Mouse (Mus musculus) 416B (cell line): Measurements from ENCODE around the gene Il21r.

Source experiments
- DNase-seq: peaks from one replicate; pipeline ENCODE4 v3.0.0; 2011; ENCODE audit warnings: low read depth

The Il21r gene

GRCm38 (mm10) chr7:125603185-125603631 lies at the start of gene Il21r:
Gene Il21r, plus strand, starts transcription at chr7:125603429.
- peak; percentile 87 for DNase-seq

DNA sequence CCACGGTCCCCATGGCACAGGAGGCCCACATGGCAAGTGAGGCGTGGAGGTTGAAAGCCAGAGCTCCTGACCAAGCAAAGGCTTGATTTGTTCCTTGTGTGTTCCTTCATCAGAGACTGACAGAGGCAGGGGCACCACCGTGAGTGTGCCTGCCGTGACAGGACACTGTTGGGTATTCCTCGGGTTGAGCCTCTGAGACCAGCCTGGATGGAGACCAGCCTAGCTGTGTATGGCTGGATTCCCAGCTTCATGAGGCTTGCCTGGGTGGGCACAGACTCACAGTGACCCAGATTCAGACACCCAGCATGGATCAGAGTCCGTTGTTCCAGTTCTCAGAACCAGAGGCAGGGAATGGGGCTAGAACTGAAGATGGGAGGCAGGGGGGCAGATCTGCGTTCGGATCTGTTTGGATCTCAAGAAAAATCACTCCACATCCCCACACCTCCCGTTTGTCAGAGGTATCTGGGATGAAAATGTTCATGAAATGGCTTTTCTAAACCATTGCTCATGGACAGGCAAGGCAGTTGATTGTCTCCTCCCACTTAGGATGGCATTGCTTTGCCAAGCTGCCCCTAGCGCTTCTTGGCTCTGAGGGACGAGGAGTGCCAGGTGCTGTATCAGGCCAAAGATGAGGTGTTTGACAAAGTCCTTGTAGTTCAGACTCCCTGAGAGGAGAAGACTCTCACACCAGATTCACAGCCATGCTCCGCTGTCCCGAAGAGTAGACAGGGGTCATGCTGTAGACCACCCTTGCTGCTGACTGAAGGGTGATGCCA lies 49.4 kb upstream of the Il21r start:
- no peak for DNase-seq

DNA sequence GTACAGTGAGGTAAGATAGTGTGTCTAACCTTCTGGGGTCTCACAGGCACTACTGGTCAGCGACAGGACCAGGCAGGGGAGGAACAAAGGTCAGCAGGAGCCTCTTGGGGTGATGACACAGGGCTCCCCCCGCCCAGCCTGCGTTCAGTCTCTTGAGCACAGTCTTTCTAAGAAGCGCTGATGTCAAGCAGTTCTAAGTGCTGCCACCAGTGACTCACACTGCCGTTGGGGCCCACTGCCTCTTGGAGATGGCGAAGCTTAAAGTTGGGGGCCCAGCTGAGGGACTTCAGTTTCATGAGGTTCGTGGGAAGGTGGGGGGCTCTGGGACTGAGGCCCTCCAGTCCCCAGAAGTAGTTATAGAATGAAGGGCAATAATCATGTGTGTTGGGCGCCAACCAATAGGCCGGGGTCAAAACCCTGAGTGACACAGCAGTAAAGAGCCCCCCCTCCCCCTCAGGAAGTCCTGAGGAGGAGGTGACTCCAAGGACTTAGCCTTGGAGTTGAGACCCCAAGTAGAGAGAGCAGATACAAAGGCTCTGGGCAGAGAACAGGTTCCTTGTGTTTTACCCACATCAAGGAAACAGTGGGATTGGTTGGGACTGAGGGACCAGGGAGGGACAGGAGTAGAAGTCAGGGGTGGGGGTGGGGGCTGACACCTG lies 48.6 kb upstream of the Il21r start:
- DNase-seq: peak; percentile 65

GRCm38 (mm10) chr7:125555351-125555872 lies 47.8 kb upstream of the Il21r start:
- peak; percentile 90 for DNase-seq

GRCm38 (mm10) chr7:125556096-125556495 lies 47.1 kb upstream of the Il21r start:
- DNase-seq: peak; percentile 69

GRCm38 (mm10) chr7:125556865-125557264 lies 46.4 kb upstream of the Il21r start:
- DNase-seq: no peak

GRCm38 (mm10) chr7:125558401-125558945 lies 44.8 kb upstream of the Il21r start:
- DNase-seq: no peak

DNA sequence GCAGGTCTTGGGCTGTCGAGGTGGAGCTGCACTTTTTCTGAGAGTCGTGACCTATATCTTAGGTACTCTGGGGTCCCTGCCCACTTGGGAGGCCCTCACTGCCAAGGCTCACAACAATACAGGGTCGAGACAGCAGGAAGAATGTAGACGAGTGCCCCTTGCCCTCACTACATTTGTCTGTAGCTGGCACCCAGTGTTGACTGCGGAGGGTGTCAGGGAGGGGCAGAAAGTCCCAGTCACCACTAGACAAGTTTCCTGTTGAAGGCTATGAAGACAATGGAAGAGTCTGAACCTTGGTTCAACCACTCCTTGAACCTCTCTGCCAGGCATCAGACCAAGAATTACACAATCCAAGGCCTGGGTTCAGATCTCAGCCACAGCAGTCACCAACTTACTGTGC lies 44.2 kb upstream of the Il21r start:
- DNase-seq: no peak

DNA sequence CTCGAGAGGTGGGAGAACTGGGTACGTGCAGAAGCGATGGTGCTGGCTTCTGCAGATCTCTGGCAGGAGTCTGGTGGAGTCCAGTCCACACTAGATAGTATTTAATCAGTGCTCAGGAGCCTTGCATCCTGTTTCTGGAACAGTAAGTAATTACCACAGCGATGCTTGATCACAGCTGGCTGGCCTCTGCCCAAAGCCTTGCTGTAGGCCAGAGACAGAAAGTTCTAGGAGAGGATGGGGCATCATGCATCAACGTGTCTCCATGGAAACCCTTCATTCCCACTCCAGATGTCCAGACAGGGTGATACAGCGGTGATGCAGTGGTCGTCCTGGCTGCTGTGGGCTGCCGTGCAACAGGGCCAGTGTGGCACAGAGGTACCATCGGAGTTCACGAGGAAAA lies 43.7 kb upstream of the Il21r start:
- DNase-seq: no peak

GRCm38 (mm10) chr7:125560146-125560785 lies 43.0 kb upstream of the Il21r start:
- no peak for DNase-seq

DNA sequence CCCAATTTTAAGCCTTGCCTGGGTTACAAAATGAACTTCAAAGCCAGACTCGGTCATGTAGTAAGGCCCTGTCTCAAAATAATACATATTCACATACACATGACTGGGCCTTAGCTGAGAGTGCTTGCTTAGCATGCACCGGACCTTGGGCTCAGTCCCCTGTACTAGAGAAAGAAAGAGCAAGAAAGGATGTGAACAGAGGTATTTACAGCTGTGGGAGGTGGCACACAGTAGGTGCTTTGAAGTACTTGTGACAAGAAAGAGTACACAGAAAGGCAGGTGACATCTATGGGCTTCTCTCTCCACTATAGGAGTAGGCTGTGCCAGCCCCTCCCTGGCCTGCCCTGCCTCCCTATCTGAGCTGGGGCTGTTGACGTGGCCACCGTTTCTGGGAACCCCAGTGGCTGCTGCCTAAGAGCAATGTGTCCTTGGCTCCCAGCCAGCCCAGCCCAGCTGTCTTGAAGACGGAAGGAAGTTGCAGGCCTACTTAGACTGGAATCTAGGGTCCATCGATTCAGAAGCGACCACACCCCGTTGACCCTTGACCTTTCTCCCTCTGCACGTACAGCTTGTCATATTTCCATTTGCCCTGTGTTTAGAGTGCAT lies 42.0 kb upstream of the Il21r start:
- peak; percentile 94 for DNase-seq

- DNase-seq: no peak
These were observed 40.8 kb upstream of the Il21r start for GRCm38 (mm10) chr7:125562413-125562812.

DNA sequence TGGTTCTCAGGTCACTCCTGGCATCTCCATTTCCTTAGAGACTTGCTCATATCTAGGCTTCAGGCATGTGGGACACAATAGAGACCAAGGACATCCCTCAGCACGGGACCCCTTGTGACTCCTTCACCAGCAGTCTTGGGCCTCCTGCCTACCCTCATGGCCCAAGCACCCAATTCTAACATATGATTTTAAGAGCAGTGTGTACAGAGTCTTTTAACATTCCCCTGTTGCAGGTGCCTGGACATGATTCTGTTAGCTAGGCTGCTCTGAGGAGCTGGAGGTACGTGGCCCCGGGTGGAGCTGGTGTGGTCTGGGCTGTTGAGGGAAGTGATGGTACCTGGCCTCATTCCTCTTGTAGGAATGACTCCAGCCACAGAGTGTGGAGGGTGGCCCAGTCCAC lies 40.1 kb upstream of the Il21r start:
- DNase-seq: no peak

DNA sequence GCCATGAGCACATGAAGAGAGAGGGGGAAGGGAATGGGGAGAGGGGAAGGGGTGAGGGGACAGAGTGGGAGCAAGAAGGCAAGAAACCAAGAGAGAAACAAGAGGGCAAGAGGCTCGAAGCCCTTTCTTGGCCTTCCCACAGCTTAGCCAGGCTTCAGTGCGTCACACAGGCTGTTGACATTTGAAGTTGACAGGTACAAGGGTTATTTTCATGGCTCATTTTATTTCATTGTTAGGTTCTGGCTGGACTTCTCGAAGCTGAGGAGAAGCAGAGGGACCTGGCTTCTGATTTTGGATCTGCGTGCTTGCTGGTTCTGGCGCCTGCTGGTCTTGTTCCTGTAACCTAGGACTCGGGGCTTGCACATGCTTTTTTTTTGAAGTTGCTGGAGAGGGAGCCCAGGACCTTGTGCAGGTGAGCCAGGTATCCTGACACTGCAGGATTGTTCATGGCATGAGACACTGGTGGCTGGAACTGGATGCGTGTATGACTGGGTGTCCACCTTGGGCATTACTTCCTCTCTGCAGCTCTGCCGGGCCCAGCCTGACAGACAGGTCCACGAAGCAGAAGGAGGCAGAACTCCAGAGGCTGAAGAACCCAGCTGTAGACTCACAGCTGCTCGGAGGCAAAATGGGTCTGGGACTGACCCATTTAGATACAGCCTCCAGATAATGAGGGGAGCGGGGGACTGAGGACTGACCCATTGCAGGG lies 38.8 kb upstream of the Il21r start:
- DNase-seq: no peak

DNA sequence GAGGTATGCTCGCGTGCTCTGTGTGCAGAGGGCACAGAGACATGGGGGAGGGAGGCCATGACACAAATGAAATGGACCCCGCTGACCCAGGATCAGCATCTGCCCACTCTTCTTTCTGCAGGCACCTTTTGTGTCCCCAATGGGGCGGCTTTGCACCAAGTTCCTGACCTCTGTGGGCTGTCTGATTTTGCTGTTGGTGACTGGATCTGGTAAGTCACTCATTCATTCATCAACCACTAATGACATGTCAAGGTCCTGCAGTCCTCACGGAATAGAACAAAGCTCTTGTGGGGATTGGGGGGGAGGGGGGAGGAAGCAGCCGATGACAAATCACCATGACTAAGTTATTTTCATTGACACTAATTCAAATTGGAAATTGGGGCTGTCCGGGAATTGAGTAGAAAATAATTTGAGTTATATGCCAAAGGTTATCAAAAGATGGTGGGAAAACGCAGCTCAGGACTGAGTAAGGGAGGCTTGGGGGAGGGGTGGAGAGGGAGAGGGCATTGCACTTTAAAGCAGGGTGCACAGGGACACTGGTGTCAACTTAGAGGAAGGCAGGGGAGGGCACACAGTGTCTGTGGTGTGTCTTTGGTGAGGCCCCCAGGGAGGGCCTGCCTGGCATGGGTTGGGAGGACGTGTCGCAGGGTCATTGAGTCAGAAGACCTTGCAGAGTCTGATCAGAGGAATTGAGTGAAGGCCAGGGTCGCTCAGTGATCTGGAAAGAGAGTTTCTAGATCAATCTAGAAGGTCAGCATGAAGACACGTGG lies 37.5 kb upstream of the Il21r start:
- peak; percentile 87 for DNase-seq

- no peak for DNase-seq
These were observed 36.8 kb upstream of the Il21r start for GRCm38 (mm10) chr7:125566420-125566819.

DNA sequence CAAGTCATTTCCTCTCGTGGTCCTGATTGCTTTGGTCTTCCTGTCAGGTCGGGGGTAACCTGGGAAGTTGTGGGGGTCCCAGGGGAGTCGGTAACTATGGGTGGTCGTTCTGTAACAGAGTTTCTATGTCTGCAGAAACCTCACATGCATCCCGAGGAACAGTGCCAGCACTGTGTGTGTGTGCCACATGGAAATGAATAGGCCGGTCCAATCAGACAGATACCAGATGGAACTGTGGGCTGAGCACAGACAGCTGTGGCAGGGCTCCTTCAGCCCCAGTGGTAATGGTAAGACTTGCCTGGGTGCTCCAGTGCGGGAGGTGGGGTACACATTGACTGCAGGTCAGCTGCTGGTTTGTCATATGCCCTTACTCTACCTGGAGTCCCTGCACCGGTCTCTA lies 34.3 kb upstream of the Il21r start:
- no peak for DNase-seq

DNA sequence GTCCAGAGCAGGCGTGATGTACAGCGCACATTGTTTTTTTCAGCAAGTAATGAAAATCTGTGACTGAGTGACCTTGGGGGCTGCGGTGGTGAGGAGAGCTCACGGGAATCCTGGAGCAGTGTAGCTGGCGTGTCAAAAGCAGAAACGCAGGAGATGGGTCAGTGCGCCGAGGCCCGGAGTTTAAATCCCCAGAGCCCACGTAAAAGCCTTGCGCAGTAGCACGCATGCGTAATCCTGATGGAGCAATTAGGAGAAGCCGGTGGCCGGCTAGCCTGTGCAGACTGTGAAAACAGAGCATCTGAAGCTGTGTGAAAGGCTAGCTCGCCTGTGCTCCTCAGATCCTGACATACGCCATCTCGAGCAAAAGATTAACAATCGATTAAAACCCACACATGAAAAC lies 31.3 kb upstream of the Il21r start:
- no peak for DNase-seq

DNA sequence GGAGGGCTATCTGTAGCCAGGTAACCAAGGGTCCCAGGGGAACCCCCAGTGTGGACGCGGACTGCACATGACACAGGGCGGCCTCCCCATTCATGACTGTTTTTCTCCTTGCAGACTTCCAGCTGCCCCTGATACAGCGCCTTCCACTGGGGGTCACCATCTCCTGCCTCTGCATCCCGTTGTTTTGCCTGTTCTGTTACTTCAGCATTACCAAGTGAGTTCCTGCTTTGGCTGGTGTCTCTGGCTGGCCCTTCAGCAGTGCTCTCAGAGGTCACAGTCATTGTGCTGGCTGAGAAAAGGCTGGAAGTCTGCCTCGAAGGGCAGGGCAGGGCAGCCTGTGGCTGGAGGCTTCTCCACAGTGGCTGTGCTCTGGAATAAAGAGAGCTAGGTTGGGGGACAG lies 30.5 kb upstream of the Il21r start:
- no peak for DNase-seq

DNA sequence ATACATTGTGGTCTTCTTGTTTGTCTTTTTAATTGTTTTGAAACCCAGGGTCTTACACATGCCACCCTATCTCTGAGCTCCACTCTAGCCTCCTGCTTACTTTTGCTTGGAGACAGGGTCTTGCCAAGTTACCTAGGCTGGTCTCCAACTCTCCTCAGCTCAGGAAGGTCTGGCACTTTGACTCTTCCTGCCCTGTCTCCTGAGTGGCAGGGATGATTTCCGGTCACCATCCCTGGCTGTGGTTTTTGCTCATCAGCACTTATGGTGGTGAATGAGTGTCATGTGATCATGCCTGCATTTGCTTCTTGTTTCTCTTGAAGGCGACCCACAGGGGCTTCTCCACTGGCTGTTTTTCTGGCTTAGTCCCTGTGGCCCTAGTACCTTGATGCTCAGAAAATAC lies 29.4 kb upstream of the Il21r start:
- DNase-seq: no peak

DNA sequence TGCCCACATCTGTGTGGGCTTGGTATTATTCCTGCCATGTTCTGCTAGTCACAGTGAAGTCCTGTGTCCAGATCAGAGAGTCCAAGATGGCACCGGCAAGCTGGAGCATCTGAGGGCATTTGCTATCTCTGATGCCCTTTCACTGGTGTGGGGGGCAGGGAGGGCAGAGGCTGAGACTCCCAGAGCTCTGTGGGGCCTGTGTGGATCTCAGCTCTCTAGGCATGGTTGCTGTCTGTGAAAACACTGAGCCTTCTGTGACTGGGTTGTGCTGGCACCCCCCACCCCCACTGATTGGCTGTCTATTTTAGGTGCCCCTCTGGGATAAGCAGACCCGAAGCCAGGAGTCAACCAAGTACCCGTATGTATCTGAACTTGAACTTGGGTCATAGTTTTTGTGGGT lies 28.4 kb upstream of the Il21r start:
- DNase-seq: no peak
